Mouse (Mus musculus): ENCODE results near the gene Mrps18b.

Gene Mrps18b

GRCm38 (mm10) chr17:35864832-35865353, 51.3 kb downstream of the Mrps18b start:
- in situ Hi-C loops (cut with MboI; ENCODE audit: unreplicated experiment in 2 of 2) = no loop called here

DNA sequence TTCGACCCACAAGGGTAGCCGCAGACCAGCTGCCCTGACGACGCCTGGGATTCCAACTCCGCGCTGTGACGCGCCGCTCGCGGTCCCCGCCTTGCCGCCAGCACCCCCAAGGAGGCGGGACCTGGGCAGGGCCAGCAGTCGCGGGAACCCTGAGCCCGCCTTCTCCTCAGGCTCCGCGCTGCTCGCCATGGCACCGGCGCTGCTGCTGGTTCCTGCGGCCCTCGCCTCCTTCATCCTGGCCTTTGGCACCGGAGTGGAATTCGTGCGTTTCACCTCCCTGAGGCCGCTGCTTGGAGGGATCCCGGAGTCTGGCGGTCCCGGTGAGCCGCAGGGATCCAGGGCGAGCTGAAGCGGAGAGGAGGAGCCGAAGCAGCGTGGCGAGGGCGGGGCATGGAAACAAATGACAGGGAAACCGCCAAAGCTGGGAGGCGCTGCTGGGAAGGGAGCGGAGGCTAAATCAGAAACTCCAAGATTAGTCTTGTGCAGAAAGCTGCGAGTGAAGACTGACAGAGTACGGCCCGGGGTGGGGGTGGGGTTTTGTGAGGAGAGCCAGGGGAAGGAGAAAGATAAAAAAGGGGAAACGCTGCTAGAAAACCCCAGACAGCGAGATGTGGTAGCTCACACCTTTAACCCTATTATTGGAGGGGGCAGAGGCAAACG, 54.9 kb downstream of the Mrps18b start, which contains the start of gene Nrm:
Gene Nrm, plus strand, starts transcription at position 121 of the 660 bp plus-strand sequence.
- in situ Hi-C loops (cut with MboI; ENCODE audit: unreplicated experiment in 2 of 2) = no loop called here

GRCm38 (mm10) chr17:35860831-35861197, 55.4 kb downstream of the Mrps18b start:
- in situ Hi-C loops (cut with MboI; ENCODE audit: unreplicated experiment in 2 of 2) = no loop called here
